Mouse (Mus musculus) mature B cell (primary cell): Measurements from ENCODE around the gene Cdkn2aip.

Experiments used
- in situ Hi-C: fragments of 300-500 bp; cut with MboI; formaldehyde crosslinking; loops from 2 replicates; pipeline ENCODE4 v1.14.3; 2019

Gene Cdkn2aip

GRCm38 (mm10) chr8:47660394-47660793 is 53.3 kb downstream of the Cdkn2aip start:
- in situ Hi-C loops: no loop called here

GRCm38 (mm10) chr8:47659463-47659862 is 54.3 kb downstream of the Cdkn2aip start:
- in situ Hi-C loops: no loop called here
